Mouse (Mus musculus) erythroblast, embryonic 14.5 days (primary cell): ENCODE results near the gene Dnajb8.

Source experiments
- GATA1 ChIP-seq: IDR thresholded peaks from 2 replicates; pipeline ENCODE4 v1.6.1; 2012; ENCODE audit warnings: low read length, inconsistent platforms, mixed read lengths
- TAL1 ChIP-seq: IDR thresholded peaks from 3 replicates; pipeline ENCODE4 v1.6.1; 2012; ENCODE audit warnings: low read length, inconsistent platforms, mixed read lengths

- TF ChIP-seq TAL1 (no peak), GATA1 (no peak)
Measured at GRCm38 (mm10) chr6:88267970-88268369, 45.9 kb downstream of the Dnajb8 start.
